8 mouse cellular contexts compared by ENCODE assay signal in the genomic region with DNA sequence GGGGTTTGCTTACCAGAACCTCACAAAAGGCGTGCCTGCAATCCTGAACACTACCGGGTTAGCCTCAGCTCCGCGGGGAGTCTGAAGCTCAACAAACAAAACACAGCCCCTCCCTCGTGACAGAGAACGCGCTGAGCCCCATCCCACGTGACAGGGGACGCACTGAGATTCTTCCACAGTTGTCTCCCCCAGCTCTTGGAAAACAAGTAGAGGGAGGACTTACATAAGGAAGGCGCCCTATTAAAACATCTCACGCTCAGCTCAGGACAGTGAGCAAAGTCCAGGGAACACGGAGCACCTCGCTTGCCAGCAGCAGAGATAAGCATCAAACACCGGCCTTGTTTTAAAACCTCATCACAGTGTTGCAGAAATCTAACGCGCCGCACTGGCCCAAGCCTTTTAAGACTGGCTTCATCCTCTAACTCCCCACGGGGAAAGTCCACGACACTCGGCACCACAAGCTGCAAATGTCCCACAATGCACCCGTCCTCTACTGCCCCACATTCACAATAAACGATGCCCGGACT. TPM values are rescaled to one million over a fixed set of nuclear protein-coding genes. Genes with fewer than 3 reads are reported as not detected.
DNase-seq lines count a peak whose midpoint lies in the region; ATAC-seq lines count a peak whose summit lies in the region.

No protein-coding gene starts in this region.

- 38% methylated on average over 23 of the region's 23 CpGs for WGBS in embryonic facial prominence, embryonic 14.5 days
- WGBS in midbrain, embryonic 12.5 days, result 24% methylated on average over 23 of the region's 23 CpGs

- H3K4me3 ChIP-seq in embryonic facial prominence, embryonic 14.5 days (ENCODE audit: low read depth, low read length), result no peak overlapping the region
- peak overlapping the region; percentile 23 for H3K4me3 ChIP-seq in midbrain, embryonic 12.5 days

- no peaks in the 10 kb centered on the region; the same call in 1 of the 2 replicates for H3K4me1 ChIP-seq in embryonic facial prominence, embryonic 14.5 days (ENCODE audit: control insufficient read depth, insufficient read depth, low read length)
- peaks cover 18% of the 10 kb centered on the region for H3K4me1 ChIP-seq in midbrain, embryonic 12.5 days

- H3K4me2 ChIP-seq in embryonic facial prominence, embryonic 14.5 days (ENCODE audit: low read depth, low read length), result no peak overlapping the region; the same call in 1 of the 2 replicates
- H3K4me2 ChIP-seq in midbrain, embryonic 12.5 days (replicated peaks), result peak overlapping the region; percentile 44

- peak; percentile 28 to 33 for DNase-seq in heart, adult 18-20 months
- DNase-seq in heart, postnatal 14 days, result no peak
- no peak for DNase-seq in embryonic facial prominence, embryonic 14.5 days (ENCODE audit: low spot score)
- peak; percentile 78 for DNase-seq in kidney, adult 18-20 months
- DNase-seq in gastrocnemius, postnatal 4 days (ENCODE audit: low spot score in 2 of 2), result no peak
- no peak for DNase-seq in right cerebral cortex, postnatal 25 days

- H3K9ac ChIP-seq in embryonic facial prominence, embryonic 14.5 days (ENCODE audit: low read depth, low read length), result peak overlapping the region; percentile 11; the same call in 1 of the 2 replicates
- no peak overlapping the region; the same call in 1 of the 2 replicates for H3K9ac ChIP-seq in midbrain, embryonic 12.5 days (replicated peaks)

- ATAC-seq in embryonic facial prominence, embryonic 14.5 days (ENCODE audit: low read depth), result no peak
- ATAC-seq in midbrain, embryonic 12.5 days (ENCODE audit: low FRiP score, low read depth), result no peak
- ATAC-seq in CD4-positive, CD25-positive, alpha-beta regulatory T cell, adult 4 months, result no peak

- H3K27ac ChIP-seq in embryonic facial prominence, embryonic 14.5 days (replicated peaks; ENCODE audit: low read depth, low read length), result no peak overlapping the region
- 0 out of 2 replicates have a peak overlapping the region, but pooled peaks have one; percentile 25 for H3K27ac ChIP-seq in midbrain, embryonic 12.5 days (replicated peaks)

- intact Hi-C loops in heart, postnatal 14 days (cut with DNase I), result no loop called here

- peaks cover 37% of the 10 kb centered on the region for H3K36me3 ChIP-seq in embryonic facial prominence, embryonic 14.5 days (ENCODE audit: control insufficient read depth, insufficient read depth, low read length)
- peaks cover 25% of the 10 kb centered on the region for H3K36me3 ChIP-seq in midbrain, embryonic 12.5 days

- no peaks in the 10 kb centered on the region for H3K9me3 ChIP-seq in embryonic facial prominence, embryonic 14.5 days (ENCODE audit: control insufficient read depth, low read length)
- H3K9me3 ChIP-seq in midbrain, embryonic 12.5 days, result no peaks in the 10 kb centered on the region

- no peaks in the 10 kb centered on the region for H3K27me3 ChIP-seq in embryonic facial prominence, embryonic 14.5 days (replicated peaks; ENCODE audit: control insufficient read depth, insufficient read depth, low read length)
- H3K27me3 ChIP-seq in midbrain, embryonic 12.5 days, result peaks cover 4% of the 10 kb centered on the region; the same call in 1 of the 2 replicates

RNA-seq across cellular contexts. Expression of gene Marc1, which starts 16.1 kb away (rescaled TPM):
- under 1 TPM in 1 of 2 experiments, not detected in 1; 0.21 TPM for total RNA-seq in heart, adult 18-20 months (2021)
- total RNA-seq in heart, postnatal 14 days (2021), result not detected
- 0.08 and 0.24 TPM in 2 replicates for polyA plus RNA-seq in embryonic facial prominence, embryonic 14.5 days (2014; fragmentation: Nextera tagmentation; extraction: Ambion mirVana)
- 0.14 and 0.18 TPM in 2 replicates for polyA plus RNA-seq in midbrain, embryonic 12.5 days (2016; fragmentation: Nextera tagmentation; extraction: Ambion mirVana)
- under 1 TPM in 1 of 2 experiments, not detected in 1; 0.83 TPM for total RNA-seq in gastrocnemius, postnatal 4 days (2021)
- under 1 TPM in 1 of 2 experiments, not detected in 1; 0.44 TPM for polyA plus RNA-seq in CD4-positive, CD25-positive, alpha-beta regulatory T cell, adult 4 months (2017; shearing (Covaris generic))

RNA-seq across cellular contexts. Expression of gene Marc2, which starts 19.0 kb away (rescaled TPM):
- total RNA-seq in heart, adult 18-20 months (2021), result 100 to 1,000 TPM; 137 to 145 TPM
- total RNA-seq in heart, postnatal 14 days (2021), result 100 to 1,000 TPM; 121 to 126 TPM
- 212 and 218 TPM in 2 replicates for polyA plus RNA-seq in embryonic facial prominence, embryonic 14.5 days (2014; fragmentation: Nextera tagmentation; extraction: Ambion mirVana)
- 88.4 and 97.3 TPM in 2 replicates for polyA plus RNA-seq in midbrain, embryonic 12.5 days (2016; fragmentation: Nextera tagmentation; extraction: Ambion mirVana)
- total RNA-seq in gastrocnemius, postnatal 4 days (2021), result 100 to 1,000 TPM; 187 to 191 TPM
- 10 to 100 TPM; 10.7 to 32.3 TPM for polyA plus RNA-seq in CD4-positive, CD25-positive, alpha-beta regulatory T cell, adult 4 months (2017; shearing (Covaris generic))

RNA-seq across cellular contexts. Expression of gene C130074G19Rik, which starts 55.8 kb away (rescaled TPM):
- total RNA-seq in heart, adult 18-20 months (2021), result 10 to 100 TPM; 13.9 to 15.4 TPM
- 10 to 100 TPM; 24.1 to 30.3 TPM for total RNA-seq in heart, postnatal 14 days (2021)
- polyA plus RNA-seq in embryonic facial prominence, embryonic 14.5 days (2014; fragmentation: Nextera tagmentation; extraction: Ambion mirVana), result 2.3 and 2.7 TPM in 2 replicates
- polyA plus RNA-seq in midbrain, embryonic 12.5 days (2016; fragmentation: Nextera tagmentation; extraction: Ambion mirVana), result 0.59 and 1.1 TPM in 2 replicates
- 10 to 100 TPM; 28.7 to 30.8 TPM for total RNA-seq in gastrocnemius, postnatal 4 days (2021)
- polyA plus RNA-seq in CD4-positive, CD25-positive, alpha-beta regulatory T cell, adult 4 months (2017; shearing (Covaris generic)), result not detected

Comparison
In these comparisons a context has a peak if more than half of its experiments do, and no peak if none do; other contexts are left out.
1. DNase-seq: peak in heart, adult 18-20 months (2 of 2) and kidney, adult 18-20 months (single experiment); none in heart, postnatal 14 days (0 of 2), embryonic facial prominence, embryonic 14.5 days (single experiment), gastrocnemius, postnatal 4 days (0 of 2) and right cerebral cortex, postnatal 25 days (single experiment).